Comparison of ENCODE assay signal across 8 mouse cellular contexts in genomic region chr17:71225091-71225490, GRCm38 (mm10). TPM values are rescaled to one million over a fixed set of nuclear protein-coding genes. Genes with fewer than 3 reads are reported as not detected.
DNase-seq lines count a peak whose midpoint lies in the region; ATAC-seq lines count a peak whose summit lies in the region.

No protein-coding gene starts in this region.

- no peaks in the 10 kb centered on the region for H3K27me3 ChIP-seq in forebrain, embryonic 12.5 days
- H3K27me3 ChIP-seq in forebrain, embryonic 10.5 days (ENCODE audit: poor library complexity, severe bottlenecking) = no peaks in the 10 kb centered on the region
- H3K27me3 ChIP-seq in liver, embryonic 16.5 days (ENCODE audit: control insufficient read depth, insufficient read depth, low read depth, low read length) = no peaks in the 10 kb centered on the region

- no peak overlapping the region for H3K4me2 ChIP-seq in forebrain, embryonic 12.5 days
- H3K4me2 ChIP-seq in liver, embryonic 16.5 days (ENCODE audit: low read depth, low read length) = no peak overlapping the region

- H3K9ac ChIP-seq in forebrain, embryonic 12.5 days = no peak overlapping the region
- no peak overlapping the region for H3K9ac ChIP-seq in liver, embryonic 16.5 days (ENCODE audit: low read depth, low read length)

- no peak for DNase-seq in forebrain, embryonic 10.5 days (ENCODE audit: extremely low spot score, low spot score)
- peak; percentile 31 for DNase-seq in ovary, postnatal 36 days (ENCODE audit: low spot score)
- no peak for DNase-seq in ovary, adult 18-20 months (ENCODE audit: low spot score)
- DNase-seq in embryo, embryonic 11 days = peak; percentile 57
- peak; percentile 37 for DNase-seq in thymus, postnatal 25 days
- DNase-seq in left cerebral cortex, postnatal 25 days (ENCODE audit: low spot score in 2 of 2) = no peak

- H3K36me3 ChIP-seq in forebrain, embryonic 12.5 days (replicated peaks) = peaks cover 6% of the 10 kb centered on the region; the same call in 1 of the 2 replicates
- peaks cover 51% of the 10 kb centered on the region for H3K36me3 ChIP-seq in forebrain, embryonic 10.5 days (replicated peaks)
- H3K36me3 ChIP-seq in liver, embryonic 16.5 days (ENCODE audit: control insufficient read depth, insufficient read depth) = peaks cover 28% of the 10 kb centered on the region

- no peaks in the 10 kb centered on the region for H3K4me1 ChIP-seq in forebrain, embryonic 12.5 days
- H3K4me1 ChIP-seq in forebrain, embryonic 10.5 days = no peaks in the 10 kb centered on the region
- H3K4me1 ChIP-seq in liver, embryonic 16.5 days (ENCODE audit: control insufficient read depth, low read depth, low read length) = peaks cover 20% of the 10 kb centered on the region

- ATAC-seq in forebrain, embryonic 12.5 days (ENCODE audit: low FRiP score) = 0 out of 2 replicates have a peak, but pooled peaks have one; percentile 33
- ATAC-seq in liver, embryonic 16.5 days (ENCODE audit: low read depth) = peak; percentile 53

- no peaks in the 10 kb centered on the region for H3K9me3 ChIP-seq in forebrain, embryonic 12.5 days
- no peaks in the 10 kb centered on the region for H3K9me3 ChIP-seq in forebrain, embryonic 10.5 days
- H3K9me3 ChIP-seq in liver, embryonic 16.5 days (replicated peaks; ENCODE audit: control insufficient read depth, low read length) = no peaks in the 10 kb centered on the region

- no peak overlapping the region for H3K27ac ChIP-seq in forebrain, embryonic 12.5 days
- no peak overlapping the region for H3K27ac ChIP-seq in forebrain, embryonic 10.5 days
- no peak overlapping the region for H3K27ac ChIP-seq in liver, embryonic 16.5 days (ENCODE audit: low read length)

- 36% methylated on average over 5 of the region's 5 CpGs for WGBS in forebrain, embryonic 12.5 days
- 31% methylated on average over 5 of the region's 5 CpGs for WGBS in forebrain, embryonic 10.5 days
- WGBS in liver, embryonic 16.5 days (ENCODE audit: insufficient replicate concordance) = 41% methylated on average over 5 of the region's 5 CpGs

- H3K4me3 ChIP-seq in forebrain, embryonic 12.5 days (replicated peaks) = no peak overlapping the region
- no peak overlapping the region for H3K4me3 ChIP-seq in forebrain, embryonic 10.5 days
- H3K4me3 ChIP-seq in liver, embryonic 16.5 days (ENCODE audit: low read depth, low read length) = no peak overlapping the region

- intact Hi-C loops in left cerebral cortex, postnatal 25 days (cut with DNase I) = no loop called here

RNA-seq across cellular contexts. Expression of gene Lpin2, which starts 42.7 kb away (rescaled TPM):
- polyA plus RNA-seq in forebrain, embryonic 12.5 days (2016; fragmentation: Nextera tagmentation; extraction: Ambion mirVana) = 41.5 and 45.3 TPM in 2 replicates
- 47.6 and 48.0 TPM in 2 replicates for polyA plus RNA-seq in forebrain, embryonic 10.5 days (2016; fragmentation: Nextera tagmentation; extraction: Ambion mirVana)
- 46.8 and 51.5 TPM in 2 replicates for polyA plus RNA-seq in liver, embryonic 16.5 days (2015; fragmentation: Nextera tagmentation; extraction: Ambion mirVana)
- total RNA-seq in left cerebral cortex, postnatal 25 days (2021) = 10 to 100 TPM; 81.0 to 85.1 TPM

Comparison
In these comparisons a context has a peak if more than half of its experiments do, and no peak if none do; other contexts are left out.
1. DNase-seq: peak in ovary, postnatal 36 days (single experiment), embryo, embryonic 11 days (single experiment) and thymus, postnatal 25 days (single experiment); none in forebrain, embryonic 10.5 days (single experiment), ovary, adult 18-20 months (single experiment) and left cerebral cortex, postnatal 25 days (0 of 2).